Mouse (Mus musculus) myocyte (in vitro differentiated cells): ENCODE measurements around the gene Scrn3.

ENCODE experiments used
- CEBPB ChIP-seq: IDR thresholded peaks from 2 replicates; pipeline ENCODE4 v1.6.1; 2011; ENCODE audit warnings: mild to moderate bottlenecking, moderate library complexity; ENCODE audit not compliant: poor library complexity, insufficient read depth, severe bottlenecking
- E2F4 ChIP-seq: IDR thresholded peaks from one replicate; pipeline ENCODE4 v1.6.1; 2011; ENCODE audit warnings: mild to moderate bottlenecking, control low read depth, moderate library complexity; ENCODE audit not compliant: insufficient read depth
- MAX ChIP-seq: IDR thresholded peaks from one replicate; pipeline ENCODE4 v1.6.1; 2011; ENCODE audit warnings: low read depth, mild to moderate bottlenecking, control low read depth
- MYOD1 ChIP-seq, 3 experiments: IDR thresholded peaks; one replicate each; pipeline ENCODE4 v1.6.1; 2011; ENCODE audit warnings: control low read depth in 2 of 3, low read depth in 2 of 3, mild to moderate bottlenecking in 2 of 3, moderate library complexity in 1 of 3; ENCODE audit not compliant: insufficient read length in 2 of 3, control insufficient read depth in 1 of 3
- MYOG ChIP-seq, 3 experiments: IDR thresholded peaks; one replicate each; pipeline ENCODE4 v1.6.1; 2011; ENCODE audit warnings: control low read depth in 2 of 3, low read depth in 2 of 3, mild to moderate bottlenecking in 2 of 3; ENCODE audit not compliant: insufficient read length in 2 of 3, control insufficient read depth in 1 of 3, insufficient read depth in 1 of 3
- POLR2A ChIP-seq: IDR thresholded peaks from one replicate; pipeline ENCODE4 v1.6.1; 2011; ENCODE audit warnings: low read depth, mild to moderate bottlenecking, control low read depth, moderate library complexity; ENCODE audit not compliant: insufficient read length
- POLR2AphosphoS2 ChIP-seq: IDR thresholded peaks from one replicate; pipeline ENCODE4 v1.6.1; 2011; ENCODE audit warnings: low read depth, control low read depth; ENCODE audit not compliant: insufficient read length
- REST ChIP-seq: IDR thresholded peaks from one replicate; pipeline ENCODE4 v1.6.1; 2011; ENCODE audit warnings: mild to moderate bottlenecking, control low read depth, moderate library complexity; ENCODE audit not compliant: insufficient read depth, insufficient read length
- SRF ChIP-seq: IDR thresholded peaks from one replicate; pipeline ENCODE4 v1.6.1; 2011; ENCODE audit warnings: low read depth; ENCODE audit not compliant: control insufficient read depth, insufficient read length
- TCF12 ChIP-seq: IDR thresholded peaks from one replicate; pipeline ENCODE4 v1.6.1; 2011; ENCODE audit warnings: mild to moderate bottlenecking, control low read depth; ENCODE audit not compliant: poor library complexity, insufficient read depth, severe bottlenecking
- USF1 ChIP-seq: IDR thresholded peaks from one replicate; pipeline ENCODE4 v1.6.1; 2011; ENCODE audit warnings: low read depth, mild to moderate bottlenecking, control low read depth, moderate library complexity

- TF ChIP-seq USF1 (no peak), POLR2AphosphoS2 (no peak), MAX (no peak), POLR2A (no peak), E2F4 (no peak), MYOG (IDR thresholded peaks at IDR 0.05; ENCODE audit: control insufficient read depth in 1 of 3, insufficient read depth in 1 of 3, insufficient read length in 2 of 3, low read depth in 2 of 3) (no peak), CEBPB (no peak), MYOD1 (IDR thresholded peaks at IDR 0.05; ENCODE audit: control insufficient read depth in 1 of 3, insufficient read length in 2 of 3, low read depth in 2 of 3) (no peak), REST (no peak), TCF12 (no peak), SRF (no peak)
Observed at GRCm38 (mm10) chr2:73279271-73280038, 32.9 kb upstream of the Scrn3 start.
